Mouse (Mus musculus) kidney, postnatal 0 days (tissue): ENCODE measurements around the gene Gpx7. TPM values are rescaled to one million over a fixed set of nuclear protein-coding genes. Genes with fewer than 3 reads are reported as not detected.
A peak's percentile ranks its signal among the peaks of the same experiment; 100 is the strongest.

Experiments used
- ATAC-seq: fragments of 200-750 bp; cut with Nextera tagmentation; replicated peaks from 2 replicates; pipeline ENCODE4 v1.8.0; 2017; ENCODE audit warnings: low read depth, moderate number of reproducible peaks, moderate TSS enrichment, moderate library complexity; ENCODE audit not compliant: low FRiP score
- DNase-seq: peaks from one replicate; pipeline ENCODE4 v3.0.0-alpha.2; 2016; ENCODE audit warnings: low spot score
- H3K27ac ChIP-seq: fragments of 300-500 bp; sonication (generic); 2 replicates; pipeline ENCODE4 v1.5.1; 2014; ENCODE audit warnings: mild to moderate bottlenecking
- H3K27me3 ChIP-seq: fragments of 300-500 bp; sonication (generic); 2 replicates; pipeline ENCODE4 v1.6.1; 2014; ENCODE audit warnings: low read length, mixed read lengths; ENCODE audit not compliant: insufficient read depth
- H3K36me3 ChIP-seq: fragments of 300-500 bp; sonication (generic); 2 replicates; pipeline ENCODE4 v1.6.1; 2014; ENCODE audit warnings: low read length, mixed read lengths; ENCODE audit not compliant: insufficient read depth
- H3K4me1 ChIP-seq: fragments of 300-500 bp; sonication (generic); replicated peaks from 2 replicates; pipeline ENCODE4 v1.6.1; 2014; ENCODE audit warnings: antibody characterized with exemption, low read length, mixed read lengths; ENCODE audit not compliant: insufficient read depth
- H3K4me2 ChIP-seq: fragments of 300-500 bp; sonication (generic); 2 replicates; pipeline ENCODE4 v1.6.1; 2014; ENCODE audit warnings: mild to moderate bottlenecking, low read length, moderate library complexity, mixed read lengths
- H3K4me3 ChIP-seq: fragments of 300-500 bp; sonication (generic); replicated peaks from 2 replicates; pipeline ENCODE4 v1.5.1; 2014; ENCODE audit warnings: low read depth, low read length
- H3K9ac ChIP-seq: fragments of 300-500 bp; sonication (generic); 2 replicates; pipeline ENCODE4 v1.6.1; 2014; ENCODE audit warnings: low read depth, low read length
- H3K9me3 ChIP-seq: fragments of 300-500 bp; sonication (generic); replicated peaks from 2 replicates; pipeline ENCODE4 v1.6.1; 2016; ENCODE audit warnings: low read length, inconsistent platforms, mixed read lengths
- CTCF ChIP-seq: IDR thresholded peaks from 2 replicates; pipeline ENCODE4 v1.5.1; 2016; ENCODE audit warnings: antibody characterized with exemption, low read depth, mild to moderate bottlenecking, moderate library complexity
- WGBS: fragments of 180-500 bp; shearing (Covaris S2); extraction: QIAGEN DNeasy Blood & Tissue Kit; methylation state at CpG from one replicate; pipeline ENCODE4 v1.1.7; 2014; 5-methylcytosine and 5-hydroxymethylcytosine counted together
- polyA plus RNA-seq: library from polyadenylated mRNA; unstranded; fragments of >200 nt; fragmentation: Nextera tagmentation; extraction: Ambion mirVana; gene quantifications from 2 replicates; pipeline ENCODE4 v1.2.1, GENCODE M21; 2015

Gpx7 gene
- polyA plus RNA-seq, 1 experiment from 2014 or later: 60.4 TPM

- Histone ChIP-seq H3K4me1 (0 out of 2 replicates have a peak, but pooled peaks cover 4% of the 10 kb centered on the region), H3K27me3 (peaks cover 15% of the 10 kb centered on the region; the same call in 1 of the 2 replicates), H3K9me3 (no peaks in the 10 kb centered on the region), H3K9ac (no peak overlapping the region), H3K36me3 (no peaks in the 10 kb centered on the region), H3K4me3 (no peak overlapping the region), H3K27ac (no peak overlapping the region), H3K4me2 (no peak overlapping the region)
- 31% methylated on average over 1 of the region's 1 CpGs for WGBS
- DNase-seq (no peak), ATAC-seq (no peak)
- no peak for TF ChIP-seq CTCF
Measured at GRCm38 (mm10) chr4:108386087-108386486, 20.7 kb downstream of the Gpx7 start.

GRCm38 (mm10) chr4:108383183-108383714 is 23.5 kb downstream of the Gpx7 start, which contains the start of gene Shisal2a:
TSS of gene Shisal2a (minus strand) at chr4:108383349.
- Histone ChIP-seq H3K4me3 (peak within 1 kb of the TSS; percentile 35), H3K4me2 (peak within 1 kb of the TSS; percentile 61), H3K36me3 (no peaks in the 10 kb centered on the region), H3K9ac (peak within 1 kb of the TSS; percentile 44), H3K4me1 (0 out of 2 replicates have a peak, but pooled peaks cover 4% of the 10 kb centered on the region), H3K9me3 (no peaks in the 10 kb centered on the region), H3K27me3 (peaks cover 15% of the 10 kb centered on the region; the same call in 1 of the 2 replicates), H3K27ac (no peak within 1 kb of the TSS)
- ATAC-seq (no peak), DNase-seq (peak; percentile 45)
- TF ChIP-seq CTCF: no peak; the same call in 1 of the 2 replicates
- WGBS: 2% methylated on average over 55 of the region's 55 CpGs

- H3K4me2 ChIP-seq: no peak overlapping the region
- 28% methylated on average over 1 of the region's 1 CpGs for WGBS
- peaks cover 15% of the 10 kb centered on the region; the same call in 1 of the 2 replicates for H3K27me3 ChIP-seq
- no peak overlapping the region for H3K27ac ChIP-seq
- H3K9me3 ChIP-seq: no peaks in the 10 kb centered on the region
- no peak overlapping the region for H3K9ac ChIP-seq
- H3K4me3 ChIP-seq: no peak overlapping the region
- no peak for ATAC-seq
- no peak for DNase-seq
- TF ChIP-seq CTCF: no peak
- H3K36me3 ChIP-seq: no peaks in the 10 kb centered on the region
- 0 out of 2 replicates have a peak, but pooled peaks cover 4% of the 10 kb centered on the region for H3K4me1 ChIP-seq
Measured at GRCm38 (mm10) chr4:108380146-108380545, 26.6 kb downstream of the Gpx7 start.

GRCm38 (mm10) chr4:108379476-108379875 is 27.3 kb downstream of the Gpx7 start:
- Histone ChIP-seq H3K4me2 (no peak overlapping the region), H3K27ac (no peak overlapping the region)

GRCm38 (mm10) chr4:108372166-108372565 is 34.6 kb downstream of the Gpx7 start:
- ATAC-seq (no peak), DNase-seq (no peak)
- H3K9ac ChIP-seq: no peak overlapping the region
- no peak overlapping the region for H3K27ac ChIP-seq
- no peak for TF ChIP-seq CTCF
- H3K4me3 ChIP-seq: no peak overlapping the region
- H3K4me1 ChIP-seq: no peaks in the 10 kb centered on the region
- no peaks in the 10 kb centered on the region for H3K9me3 ChIP-seq
- H3K4me2 ChIP-seq: no peak overlapping the region
- H3K27me3 ChIP-seq: no peaks in the 10 kb centered on the region
- 77% methylated on average over 3 of the region's 3 CpGs for WGBS
- no peaks in the 10 kb centered on the region for H3K36me3 ChIP-seq

More at GRCm38 (mm10) chr4:108379476-108379875, 27.3 kb downstream of the Gpx7 start:
- no peak overlapping the region for H3K9ac ChIP-seq
- H3K9me3 ChIP-seq: no peaks in the 10 kb centered on the region
- no peaks in the 10 kb centered on the region for H3K36me3 ChIP-seq
- DNase-seq: no peak
- H3K27me3 ChIP-seq: peaks cover 12% of the 10 kb centered on the region; the same call in 1 of the 2 replicates
- no peak for TF ChIP-seq CTCF
- WGBS: 75% methylated on average over 3 of the region's 3 CpGs
- H3K4me3 ChIP-seq: no peak overlapping the region
- ATAC-seq: no peak
- 0 out of 2 replicates have a peak, but pooled peaks cover 4% of the 10 kb centered on the region for H3K4me1 ChIP-seq

- 85% methylated on average over 3 of the region's 3 CpGs for WGBS
- TF ChIP-seq CTCF: no peak
- no peak overlapping the region for H3K9ac ChIP-seq
Measured at GRCm38 (mm10) chr4:108371421-108371820, 35.3 kb downstream of the Gpx7 start.

More at GRCm38 (mm10) chr4:108371421-108371820, 35.3 kb downstream of the Gpx7 start:
- Histone ChIP-seq H3K27me3 (no peaks in the 10 kb centered on the region), H3K4me1 (no peaks in the 10 kb centered on the region), H3K9me3 (no peaks in the 10 kb centered on the region), H3K36me3 (no peaks in the 10 kb centered on the region), H3K4me2 (no peak overlapping the region), H3K4me3 (no peak overlapping the region), H3K27ac (no peak overlapping the region)
- no peak for DNase-seq
- ATAC-seq: no peak
